Mouse (Mus musculus): ENCODE data around the gene Atg10. TPM values are rescaled to one million over a fixed set of nuclear protein-coding genes. Genes with fewer than 3 reads are reported as not detected.
A peak's percentile ranks its signal among the peaks of the same experiment; 100 is the strongest.

Gene Atg10
- polyA plus RNA-seq, 1 experiment: 9.8 TPM

DNA sequence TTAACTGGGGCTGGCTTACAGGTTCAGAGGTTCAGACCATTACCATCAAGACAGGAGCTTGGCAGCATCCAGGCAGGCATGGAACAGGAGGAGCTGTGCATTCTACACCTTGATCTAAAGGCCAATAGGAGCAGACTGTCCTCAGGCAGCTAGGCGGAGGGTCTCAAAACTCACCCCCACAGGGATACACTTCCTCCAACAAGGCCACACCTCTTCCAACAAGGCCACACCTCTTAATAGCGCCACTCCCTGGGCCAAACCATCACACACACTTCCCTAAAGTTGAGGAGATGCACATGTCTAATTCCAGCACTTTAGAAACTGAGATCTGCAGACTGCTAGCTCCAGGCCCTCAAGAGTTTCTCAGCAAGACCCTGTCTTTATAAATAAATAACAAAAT lies 6.1 kb downstream of the Atg10 start:
- no peak for TF ChIP-seq POLR2A (IDR thresholded peaks at IDR 0.05; ENCODE audit: low read depth, low read length)
- TF ChIP-seq CTCF (IDR thresholded peaks at IDR 0.05; ENCODE audit: borderline replicate concordance, insufficient read depth, low read length): no peak
- no peaks in the 10 kb centered on the region for H3K4me1 ChIP-seq (ENCODE audit: control insufficient read depth, insufficient read depth, low read length)

DNA sequence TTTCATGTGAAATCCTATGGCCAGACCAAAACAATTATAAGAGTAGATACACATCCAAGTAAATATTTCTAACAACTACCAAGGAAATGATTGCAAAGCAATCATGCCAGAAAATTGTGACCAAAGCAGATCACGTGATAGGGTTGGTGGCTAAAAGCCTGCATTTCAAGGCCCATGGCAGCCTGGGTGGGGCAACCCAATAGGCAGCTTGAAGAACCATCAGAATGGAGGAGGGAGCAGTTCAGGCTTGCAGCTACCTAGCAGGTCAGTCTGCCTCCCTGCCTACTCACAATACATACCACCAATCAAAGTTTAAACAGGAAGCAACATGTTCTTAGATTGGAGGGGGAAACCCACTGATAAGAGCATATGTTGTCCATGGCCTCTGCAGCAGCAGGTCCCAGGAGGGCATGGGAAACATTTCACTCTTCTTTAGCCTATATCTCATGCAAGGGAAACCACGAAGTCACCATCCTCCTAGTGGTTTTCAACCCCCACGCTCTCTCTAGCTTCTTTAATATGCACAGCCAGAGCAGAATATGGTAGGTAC lies 7.0 kb downstream of the Atg10 start:
- Histone ChIP-seq H3K4me3 (ENCODE audit: insufficient read depth, low read length) (no peak overlapping the region), H3K27ac (ENCODE audit: insufficient read depth, low read length) (no peak overlapping the region), H3K4me1 (ENCODE audit: control insufficient read depth, insufficient read depth, low read length) (no peaks in the 10 kb centered on the region)
- TF ChIP-seq POLR2A (IDR thresholded peaks at IDR 0.05; ENCODE audit: low read depth, low read length) (no peak), CTCF (IDR thresholded peaks at IDR 0.05; ENCODE audit: borderline replicate concordance, insufficient read depth, low read length) (no peak)

More for the DNA sequence above, 6.1 kb downstream of the Atg10 start:
- H3K4me3 ChIP-seq (ENCODE audit: insufficient read depth, low read length): no peak overlapping the region
- H3K27ac ChIP-seq (ENCODE audit: insufficient read depth, low read length): no peak overlapping the region

- H3K27ac ChIP-seq (ENCODE audit: insufficient read depth, low read length): no peak overlapping the region
- H3K4me1 ChIP-seq (ENCODE audit: control insufficient read depth, insufficient read depth, low read length): no peaks in the 10 kb centered on the region
- no peak overlapping the region for H3K4me3 ChIP-seq (ENCODE audit: insufficient read depth, low read length)
- TF ChIP-seq POLR2A (IDR thresholded peaks at IDR 0.05; ENCODE audit: low read depth, low read length): no peak
- no peak for TF ChIP-seq CTCF (IDR thresholded peaks at IDR 0.05; ENCODE audit: borderline replicate concordance, insufficient read depth, low read length)
Measured at GRCm38 (mm10) chr13:91212958-91213357, 10.8 kb downstream of the Atg10 start.

DNA sequence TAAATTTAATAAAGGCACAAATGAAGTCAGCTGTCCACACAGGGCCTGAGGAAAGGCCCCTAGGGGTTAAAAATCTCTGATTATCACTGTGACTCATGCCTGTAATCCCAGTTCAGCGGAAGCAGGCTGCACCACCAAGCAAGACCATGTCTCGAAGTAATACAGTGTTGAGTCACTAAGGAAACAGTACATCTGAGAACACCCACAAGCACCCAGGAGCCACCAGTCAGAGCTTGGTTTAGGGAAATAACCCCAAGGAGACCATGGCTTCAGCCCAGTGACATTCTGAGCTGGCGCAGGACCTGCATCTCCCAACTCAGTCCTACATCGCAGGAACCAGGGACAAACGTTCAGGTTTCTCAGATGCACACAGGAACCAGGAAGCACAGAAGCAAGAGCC lies 17.5 kb downstream of the Atg10 start:
- Histone ChIP-seq H3K4me1 (ENCODE audit: control insufficient read depth, insufficient read depth, low read length) (0 out of 2 replicates have a peak, but pooled peaks cover 4% of the 10 kb centered on the region), H3K27ac (ENCODE audit: insufficient read depth, low read length) (peak overlapping the region; percentile 10), H3K4me3 (ENCODE audit: insufficient read depth, low read length) (no peak overlapping the region)
- TF ChIP-seq POLR2A (IDR thresholded peaks at IDR 0.05; ENCODE audit: low read depth, low read length): no peak
- no peak for TF ChIP-seq CTCF (IDR thresholded peaks at IDR 0.05; ENCODE audit: borderline replicate concordance, insufficient read depth, low read length)

- H3K4me1 ChIP-seq (ENCODE audit: control insufficient read depth, insufficient read depth, low read length): 0 out of 2 replicates have a peak, but pooled peaks cover 4% of the 10 kb centered on the region
- H3K27ac ChIP-seq (ENCODE audit: insufficient read depth, low read length): no peak overlapping the region
- no peak overlapping the region for H3K4me3 ChIP-seq (ENCODE audit: insufficient read depth, low read length)
- TF ChIP-seq POLR2A (IDR thresholded peaks at IDR 0.05; ENCODE audit: low read depth, low read length): no peak
- no peak for TF ChIP-seq CTCF (IDR thresholded peaks at IDR 0.05; ENCODE audit: borderline replicate concordance, insufficient read depth, low read length)
Measured at GRCm38 (mm10) chr13:91202564-91202963, 21.2 kb downstream of the Atg10 start.

DNA sequence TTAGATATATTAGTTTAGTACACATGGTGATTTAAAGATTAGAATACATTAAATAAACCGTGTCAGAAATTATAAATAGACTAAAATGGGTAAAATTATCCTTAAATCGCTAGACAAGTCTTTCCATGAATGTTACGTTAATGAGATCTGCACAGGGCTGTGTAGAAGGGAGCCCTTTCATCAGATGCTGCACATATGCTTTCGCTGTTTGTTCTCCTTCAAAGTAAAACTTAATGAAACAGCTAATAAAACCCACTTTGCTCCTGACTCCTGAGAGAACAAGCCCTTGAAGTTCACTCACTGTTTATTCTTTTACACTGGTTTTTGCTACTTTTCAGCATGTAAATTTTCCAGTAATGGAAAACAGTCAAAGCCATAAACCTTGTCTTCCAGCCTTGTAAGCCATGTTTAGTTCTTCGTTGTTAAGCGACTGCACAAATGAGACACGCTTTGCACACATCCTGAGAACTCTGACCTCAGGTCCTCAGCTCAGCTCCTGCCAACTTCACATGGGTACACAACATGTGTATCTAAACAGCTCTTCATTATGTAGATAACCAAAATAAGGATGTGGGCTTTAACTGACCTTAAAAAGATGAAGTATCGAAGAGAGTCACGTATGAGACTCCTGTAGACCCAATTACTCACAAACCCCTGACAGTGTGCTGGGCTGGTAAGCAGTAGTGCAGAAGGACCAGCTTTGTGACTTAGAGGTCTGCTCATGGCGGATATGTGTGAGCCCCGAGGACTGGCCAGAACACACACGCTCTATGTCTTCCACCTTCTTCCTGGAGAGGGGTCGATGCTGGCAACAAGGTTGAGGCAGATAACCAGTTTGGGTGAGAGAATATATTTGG lies 36.2 kb downstream of the Atg10 start:
- H3K4me3 ChIP-seq (ENCODE audit: insufficient read depth, low read length): no peak overlapping the region
- H3K4me1 ChIP-seq (ENCODE audit: control insufficient read depth, insufficient read depth, low read length): no peaks in the 10 kb centered on the region
- no peak for TF ChIP-seq CTCF (IDR thresholded peaks at IDR 0.05; ENCODE audit: borderline replicate concordance, insufficient read depth, low read length)
- TF ChIP-seq POLR2A (IDR thresholded peaks at IDR 0.05; ENCODE audit: low read depth, low read length): no peak
- H3K27ac ChIP-seq (ENCODE audit: insufficient read depth, low read length): no peak overlapping the region

DNA sequence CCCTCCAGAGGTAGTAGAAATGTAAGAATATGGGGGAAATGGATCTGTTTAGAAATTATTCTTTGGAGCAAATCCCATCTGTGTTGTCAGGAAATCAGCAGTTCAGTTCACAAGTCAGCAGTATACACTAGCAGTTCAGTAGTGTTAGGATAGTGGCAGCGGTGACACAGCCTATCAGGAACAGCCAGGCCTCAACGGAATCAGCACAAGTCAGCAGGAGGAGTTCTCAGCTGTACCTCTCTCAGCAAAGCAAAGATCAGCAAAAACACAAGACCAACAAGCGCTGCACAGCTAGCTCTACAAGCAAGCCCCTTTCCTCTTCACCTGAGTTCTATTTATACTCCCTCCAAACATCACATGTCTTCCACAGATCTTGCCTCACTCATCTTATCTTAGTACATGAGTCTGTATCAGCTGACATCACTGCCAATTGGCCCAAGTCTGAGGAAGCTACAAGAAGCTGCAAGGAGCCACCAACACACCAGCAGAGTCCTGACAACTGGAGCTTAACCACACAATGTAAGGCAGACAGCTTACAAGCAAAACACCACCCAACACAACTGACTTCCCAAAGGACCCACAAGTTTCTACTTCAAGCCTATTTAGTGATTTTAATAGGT lies 38.4 kb downstream of the Atg10 start:
- Histone ChIP-seq H3K4me1 (ENCODE audit: control insufficient read depth, insufficient read depth, low read length) (no peaks in the 10 kb centered on the region), H3K27ac (ENCODE audit: insufficient read depth, low read length) (no peak overlapping the region), H3K4me3 (ENCODE audit: insufficient read depth, low read length) (no peak overlapping the region)
- TF ChIP-seq POLR2A (IDR thresholded peaks at IDR 0.05; ENCODE audit: low read depth, low read length): no peak
- no peak for TF ChIP-seq CTCF (IDR thresholded peaks at IDR 0.05; ENCODE audit: borderline replicate concordance, insufficient read depth, low read length)

- 0 out of 2 replicates have a peak, but pooled peaks cover 2% of the 10 kb centered on the region for H3K4me1 ChIP-seq (ENCODE audit: control insufficient read depth, insufficient read depth, low read length)
- TF ChIP-seq POLR2A (IDR thresholded peaks at IDR 0.05; ENCODE audit: low read depth, low read length) (no peak), CTCF (IDR thresholded peaks at IDR 0.05; ENCODE audit: borderline replicate concordance, insufficient read depth, low read length) (no peak)
- H3K27ac ChIP-seq (ENCODE audit: insufficient read depth, low read length): no peak overlapping the region
- no peak overlapping the region for H3K4me3 ChIP-seq (ENCODE audit: insufficient read depth, low read length)
Measured at GRCm38 (mm10) chr13:91184226-91184625, 39.5 kb downstream of the Atg10 start.

DNA sequence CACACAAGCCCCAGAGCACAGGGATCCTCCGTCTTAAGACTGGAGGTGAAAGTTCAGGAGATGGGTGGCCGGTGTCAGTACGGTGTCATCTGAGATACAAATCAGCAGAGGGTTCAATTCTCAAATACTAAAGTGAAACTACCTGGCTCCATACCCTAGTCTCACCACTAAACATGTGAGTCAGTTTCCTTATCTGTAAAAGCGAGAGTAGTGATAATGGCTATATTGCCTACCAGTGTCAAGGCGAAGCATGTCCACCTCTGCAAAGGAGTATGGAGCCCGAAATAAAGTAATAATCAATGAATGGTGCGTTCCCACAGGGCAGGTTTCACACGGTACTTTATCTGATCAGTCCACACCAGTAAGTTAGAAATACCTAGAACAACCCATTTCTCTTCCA lies 43.4 kb downstream of the Atg10 start:
- Histone ChIP-seq H3K27ac (ENCODE audit: insufficient read depth, low read length) (no peak overlapping the region), H3K4me3 (ENCODE audit: insufficient read depth, low read length) (no peak overlapping the region), H3K4me1 (ENCODE audit: control insufficient read depth, insufficient read depth, low read length) (0 out of 2 replicates have a peak, but pooled peaks cover 2% of the 10 kb centered on the region)
- TF ChIP-seq CTCF (IDR thresholded peaks at IDR 0.05; ENCODE audit: borderline replicate concordance, insufficient read depth, low read length): no peak
- TF ChIP-seq POLR2A (IDR thresholded peaks at IDR 0.05; ENCODE audit: low read depth, low read length): no peak
